Mouse (Mus musculus) lung, postnatal 4 days (tissue): ENCODE results near the gene Xpo4.

Experiments used
- DNase-seq, 2 experiments: peaks; one replicate each; pipeline ENCODE4 v3.0.0; 2021

Gene Xpo4

GRCm38 (mm10) chr14:57606663-57607365 lies 58.4 kb downstream of the Xpo4 start:
- no peak for DNase-seq

GRCm38 (mm10) chr14:57593279-57593678 lies 72.0 kb downstream of the Xpo4 start:
- DNase-seq = no peak

- DNase-seq = no peak
Measured at GRCm38 (mm10) chr14:57591830-57592229, 73.4 kb downstream of the Xpo4 start.

GRCm38 (mm10) chr14:57576364-57577060 lies 88.7 kb downstream of the Xpo4 start:
- no peak for DNase-seq

GRCm38 (mm10) chr14:57574792-57575587 lies 90.2 kb downstream of the Xpo4 start:
- DNase-seq = no peak

GRCm38 (mm10) chr14:57571155-57572133 lies 93.8 kb downstream of the Xpo4 start, which contains the start of gene Eef1akmt1:
Gene Eef1akmt1 (minus strand): TSS chr14:57571612.
- peak; percentile 96 to 97 for DNase-seq

- DNase-seq = no peak
Measured at GRCm38 (mm10) chr14:57565626-57566025, 99.6 kb downstream of the Xpo4 start.

- DNase-seq = no peak
Measured at GRCm38 (mm10) chr14:57556922-57557321, 108.3 kb downstream of the Xpo4 start.

- no peak for DNase-seq
Measured at GRCm38 (mm10) chr14:57555471-57556070, 109.7 kb downstream of the Xpo4 start.

GRCm38 (mm10) chr14:57554434-57554833 lies 110.8 kb downstream of the Xpo4 start:
- no peak for DNase-seq

GRCm38 (mm10) chr14:57552945-57553344 lies 112.3 kb downstream of the Xpo4 start:
- no peak for DNase-seq

- no peak for DNase-seq
Measured at GRCm38 (mm10) chr14:57547062-57547461, 118.2 kb downstream of the Xpo4 start.

GRCm38 (mm10) chr14:57546557-57547021 lies 118.6 kb downstream of the Xpo4 start:
- DNase-seq = no peak

GRCm38 (mm10) chr14:57546131-57546530 lies 119.1 kb downstream of the Xpo4 start:
- DNase-seq = no peak

- DNase-seq = no peak
Measured at GRCm38 (mm10) chr14:57545526-57545925, 119.7 kb downstream of the Xpo4 start.

GRCm38 (mm10) chr14:57543420-57544039 lies 121.7 kb downstream of the Xpo4 start:
- no peak for DNase-seq

GRCm38 (mm10) chr14:57542231-57542630 lies 123.0 kb downstream of the Xpo4 start:
- DNase-seq = no peak

GRCm38 (mm10) chr14:57540683-57541082 lies 124.5 kb downstream of the Xpo4 start:
- no peak for DNase-seq

- peak; percentile 47 to 64 for DNase-seq
Measured at GRCm38 (mm10) chr14:57537261-57538015, 127.8 kb downstream of the Xpo4 start.

GRCm38 (mm10) chr14:57536820-57537219 lies 128.4 kb downstream of the Xpo4 start:
- no peak for DNase-seq
